Mouse (Mus musculus) intestine, embryonic 16.5 days (tissue): ENCODE data around the gene Dhrs11. TPM values are rescaled to one million over a fixed set of nuclear protein-coding genes. Genes with fewer than 3 reads are reported as not detected.
"Not testable (repeated sequence)": the region's sequence is repeated elsewhere in the genome, so short reads cannot be mapped to it uniquely, and the experiment has no call there.

Experiments
- ATAC-seq: fragments of 200-750 bp; cut with Nextera tagmentation; 2 replicates; pipeline ENCODE4 v1.8.0; 2017; ENCODE audit warnings: moderate TSS enrichment, moderate library complexity
- H3K27ac ChIP-seq: fragments of 300-500 bp; sonication (generic); 2 replicates; pipeline ENCODE4 v1.5.1; 2014; ENCODE audit warnings: mild to moderate bottlenecking, low read length
- H3K27me3 ChIP-seq: fragments of 300-500 bp; sonication (generic); replicated peaks from 2 replicates; pipeline ENCODE4 v1.6.1; 2014; ENCODE audit warnings: low read length, control low read depth, mixed read lengths; ENCODE audit not compliant: control insufficient read depth, insufficient read depth
- H3K36me3 ChIP-seq: fragments of 300-500 bp; sonication (generic); 2 replicates; pipeline ENCODE4 v1.6.1; 2014; ENCODE audit warnings: low read length, control low read depth; ENCODE audit not compliant: control insufficient read depth, insufficient read depth
- H3K4me1 ChIP-seq: fragments of 300-500 bp; sonication (generic); 2 replicates; pipeline ENCODE4 v1.6.1; 2014; ENCODE audit warnings: low read length, control low read depth, mixed read lengths; ENCODE audit not compliant: control insufficient read depth, insufficient read depth
- H3K4me2 ChIP-seq: fragments of 300-500 bp; sonication (generic); 2 replicates; pipeline ENCODE4 v1.6.1; 2014; ENCODE audit warnings: low read depth, low read length, control low read depth
- H3K4me3 ChIP-seq: fragments of 300-500 bp; sonication (generic); 2 replicates; pipeline ENCODE4 v1.5.1; 2014; ENCODE audit warnings: mild to moderate bottlenecking, low read length
- H3K9ac ChIP-seq: fragments of 300-500 bp; sonication (generic); 2 replicates; pipeline ENCODE4 v1.6.1; 2014; ENCODE audit warnings: low read depth, low read length
- H3K9me3 ChIP-seq: fragments of 300-500 bp; sonication (generic); 2 replicates; pipeline ENCODE4 v1.6.1; 2016; ENCODE audit warnings: low read length, control low read depth; ENCODE audit not compliant: control insufficient read depth
- WGBS: fragments of 180-500 bp; shearing (Covaris S2); extraction: QIAGEN DNeasy Blood & Tissue Kit; methylation state at CpG from one replicate; pipeline ENCODE4 v1.1.7; 2014; 5-methylcytosine and 5-hydroxymethylcytosine counted together
- polyA plus RNA-seq: library from polyadenylated mRNA; unstranded; fragments of >200 nt; fragmentation: Nextera tagmentation; extraction: Ambion mirVana; gene quantifications from 2 replicates; pipeline ENCODE4 v1.2.1, GENCODE M21; 2015

Gene Dhrs11
- polyA plus RNA-seq, result 105 and 126 TPM in 2 replicates

DNA sequence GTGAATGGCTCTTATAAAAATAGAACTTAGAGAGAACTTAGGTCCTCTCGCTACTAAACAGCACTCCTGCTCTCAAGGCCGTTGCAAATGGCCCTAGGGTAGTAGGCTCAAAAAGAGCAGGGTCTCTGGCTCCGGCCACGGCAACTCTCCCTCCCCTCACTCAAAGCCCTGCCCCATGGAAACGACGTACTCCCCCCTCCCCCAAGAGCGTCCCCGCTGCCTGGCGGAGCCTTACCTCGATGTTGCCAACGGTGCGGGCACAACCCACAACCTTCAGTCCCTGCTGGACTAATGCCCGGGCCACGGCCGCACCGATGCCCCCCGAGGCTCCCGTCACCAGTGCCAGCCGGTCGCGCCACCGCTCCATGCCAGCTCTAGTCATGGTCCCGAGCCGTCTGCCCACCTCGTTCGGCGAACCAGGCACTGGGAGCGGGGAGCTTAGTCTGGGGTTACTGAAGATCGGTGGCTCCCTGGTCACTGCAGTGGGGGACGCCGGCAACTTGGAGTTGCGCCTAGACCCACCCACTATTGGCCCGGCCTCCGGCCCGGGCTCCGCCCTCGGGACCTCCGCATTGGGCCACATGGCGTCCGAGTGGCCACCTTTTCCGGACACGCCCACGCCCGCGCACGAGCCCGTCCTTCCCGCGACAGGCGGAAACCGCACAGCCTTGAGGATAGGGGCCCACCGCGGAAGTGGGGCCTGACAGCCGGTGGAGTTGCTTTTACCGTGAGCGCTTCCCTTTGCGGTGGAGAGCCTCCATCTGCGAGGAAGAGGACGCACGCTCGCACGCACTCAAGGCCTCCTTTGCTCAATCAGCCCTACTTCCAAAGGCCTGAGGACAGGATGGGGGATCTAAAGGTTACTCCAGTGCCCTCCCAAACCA, at the start of gene Dhrs11:
Gene Dhrs11, minus strand, starts transcription at position 479 of the 884 bp plus-strand sequence.
- no peaks in the 10 kb centered on the region for H3K9me3 ChIP-seq
- H3K27ac ChIP-seq, result peak within 1 kb of the TSS; percentile 89
- peak within 1 kb of the TSS; percentile 87 for H3K9ac ChIP-seq
- WGBS, result under 1% methylated on average over 61 of the region's 62 CpGs
- H3K4me3 ChIP-seq, result peak within 1 kb of the TSS; percentile 87
- H3K27me3 ChIP-seq, result no peaks in the 10 kb centered on the region
- H3K4me1 ChIP-seq, result peaks cover 4% of the 10 kb centered on the region
- ATAC-seq, result peak; percentile 90
- H3K36me3 ChIP-seq, result no peaks in the 10 kb centered on the region
- peak within 1 kb of the TSS; percentile 86 for H3K4me2 ChIP-seq

DNA sequence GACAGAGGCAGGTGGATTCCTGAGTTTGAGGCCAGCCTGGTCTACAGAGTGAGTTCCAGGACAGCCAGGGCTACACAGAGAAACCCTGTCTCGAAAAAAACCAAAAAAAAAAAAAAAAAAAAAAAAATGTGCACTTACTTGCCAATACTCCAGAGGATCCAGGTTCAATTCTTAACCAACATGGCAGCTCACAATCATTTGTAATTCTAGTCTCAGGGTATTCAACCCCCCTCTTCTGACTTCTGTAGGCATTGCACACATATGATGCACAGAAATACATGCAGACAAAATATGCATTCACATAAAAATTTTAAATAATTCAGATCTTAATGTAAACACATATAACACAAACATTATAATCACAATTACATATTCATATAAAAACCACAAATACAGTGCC, 47.2 kb upstream of the Dhrs11 start:
- H3K27ac ChIP-seq, H3K27me3 ChIP-seq, H3K9ac ChIP-seq, H3K36me3 ChIP-seq, H3K4me2 ChIP-seq, H3K4me3 ChIP-seq, H3K4me1 ChIP-seq, H3K9me3 ChIP-seq, ATAC-seq: not testable (repeated sequence)
- no CpG with 5 or more reads among the region's 1 CpGs for WGBS

DNA sequence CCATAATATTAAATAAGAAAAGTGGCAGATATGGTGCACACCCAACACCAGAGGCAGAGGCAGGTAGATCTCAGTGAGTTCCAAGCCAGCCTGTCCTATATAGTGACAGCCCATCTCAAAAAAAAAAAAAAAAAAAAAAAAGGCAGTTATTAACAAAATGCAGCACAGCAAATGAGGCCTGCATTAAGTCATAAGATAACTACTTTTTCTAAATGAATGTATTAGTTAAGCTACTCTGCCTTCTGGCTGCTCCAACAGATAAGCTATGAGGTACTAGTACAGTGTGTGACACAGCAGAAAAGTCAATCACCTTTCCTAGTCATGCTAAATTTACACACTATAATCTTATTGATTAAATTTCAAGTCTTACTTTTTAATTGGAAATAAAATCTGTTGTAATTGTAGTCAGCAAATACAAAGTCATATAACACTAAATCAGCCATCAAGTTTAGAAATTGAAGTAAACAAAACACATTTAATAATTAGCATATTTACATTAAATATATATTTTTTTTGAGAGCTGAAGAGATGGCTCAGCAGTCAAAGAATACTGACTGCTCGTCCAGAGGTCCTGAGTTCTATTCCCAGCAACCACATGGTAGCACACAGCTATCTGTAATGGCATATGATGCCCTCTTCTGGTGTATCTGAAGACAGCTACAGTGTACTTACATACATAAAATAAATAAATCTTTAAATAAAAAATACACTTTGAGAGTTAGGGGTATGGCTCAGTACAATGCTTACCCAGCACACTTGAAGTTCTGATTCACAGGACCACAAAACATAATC, 44.4 kb upstream of the Dhrs11 start:
- no peak overlapping the region for H3K4me3 ChIP-seq
- H3K36me3 ChIP-seq, result no peaks in the 10 kb centered on the region
- H3K27me3 ChIP-seq, result no peaks in the 10 kb centered on the region
- H3K9me3 ChIP-seq, result no peaks in the 10 kb centered on the region
- no peak overlapping the region for H3K27ac ChIP-seq
- H3K4me2 ChIP-seq, result no peak overlapping the region
- 74% methylated on average over 1 of the region's 1 CpGs for WGBS
- no peak overlapping the region for H3K9ac ChIP-seq
- no peak for ATAC-seq
- H3K4me1 ChIP-seq, result no peaks in the 10 kb centered on the region

DNA sequence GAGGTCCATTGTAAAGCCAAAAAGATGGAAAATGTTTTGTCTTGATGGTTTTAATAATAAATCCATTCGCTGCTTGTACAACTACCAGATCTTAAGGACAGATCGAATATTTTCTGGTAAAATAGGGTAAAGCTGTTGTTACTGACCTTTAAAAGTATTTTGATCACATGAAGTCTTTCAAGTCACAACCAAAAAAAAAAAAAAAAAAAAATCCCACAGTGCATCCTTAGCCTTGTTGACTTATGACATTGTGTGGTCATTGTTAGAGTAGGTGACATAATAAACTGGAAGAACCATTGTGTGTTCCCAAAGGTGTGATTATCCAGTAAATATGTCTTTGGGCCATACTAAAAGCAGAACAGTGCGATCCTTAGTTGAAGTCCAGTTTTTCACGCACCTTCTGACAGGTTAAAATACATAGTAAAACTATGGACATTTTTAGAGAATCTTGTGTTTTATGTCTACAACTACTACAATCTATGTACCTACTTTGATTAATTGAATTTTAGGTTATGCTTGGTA, 42.8 kb upstream of the Dhrs11 start:
- H3K9me3 ChIP-seq, result no peaks in the 10 kb centered on the region
- peak overlapping the region; percentile 97 for H3K9ac ChIP-seq
- H3K4me2 ChIP-seq, result peak overlapping the region; percentile 62
- peak overlapping the region; percentile 89 for H3K4me3 ChIP-seq
- H3K27ac ChIP-seq, result peak overlapping the region; percentile 100
- WGBS, result 64% methylated on average over 4 of the region's 4 CpGs
- no peaks in the 10 kb centered on the region for H3K27me3 ChIP-seq
- no peaks in the 10 kb centered on the region for H3K36me3 ChIP-seq
- peaks cover 5% of the 10 kb centered on the region; the same call in 1 of the 2 replicates for H3K4me1 ChIP-seq
- no peak for ATAC-seq

DNA sequence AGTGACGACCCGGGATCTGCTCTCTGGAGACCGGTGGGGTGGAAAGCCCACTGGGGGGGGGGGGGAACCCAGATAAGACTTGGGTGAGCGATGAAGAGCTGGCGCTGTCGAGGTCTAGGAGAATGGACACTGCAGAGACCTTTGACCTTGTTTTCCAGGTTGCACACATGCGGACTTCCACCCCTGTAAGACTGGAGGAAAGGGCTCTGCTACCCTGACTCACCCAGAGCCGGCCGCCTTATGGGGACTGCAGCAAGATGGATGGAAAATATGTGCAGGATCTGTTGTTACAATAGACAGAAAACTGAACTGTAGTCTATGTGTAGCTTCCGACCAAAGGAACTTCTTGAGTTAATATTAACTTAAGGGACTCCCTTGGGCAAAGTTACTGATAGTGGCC, 42.3 kb upstream of the Dhrs11 start:
- no peaks in the 10 kb centered on the region for H3K27me3 ChIP-seq
- H3K9me3 ChIP-seq, result no peaks in the 10 kb centered on the region
- H3K9ac ChIP-seq, result peak overlapping the region; percentile 97
- peak overlapping the region; percentile 100 for H3K27ac ChIP-seq
- peaks cover 5% of the 10 kb centered on the region; the same call in 1 of the 2 replicates for H3K4me1 ChIP-seq
- H3K4me3 ChIP-seq, result peak overlapping the region; percentile 89
- H3K4me2 ChIP-seq, result peak overlapping the region; percentile 62
- no peaks in the 10 kb centered on the region for H3K36me3 ChIP-seq
- 0% methylated on average over 10 of the region's 10 CpGs for WGBS
- peak; percentile 57 for ATAC-seq

DNA sequence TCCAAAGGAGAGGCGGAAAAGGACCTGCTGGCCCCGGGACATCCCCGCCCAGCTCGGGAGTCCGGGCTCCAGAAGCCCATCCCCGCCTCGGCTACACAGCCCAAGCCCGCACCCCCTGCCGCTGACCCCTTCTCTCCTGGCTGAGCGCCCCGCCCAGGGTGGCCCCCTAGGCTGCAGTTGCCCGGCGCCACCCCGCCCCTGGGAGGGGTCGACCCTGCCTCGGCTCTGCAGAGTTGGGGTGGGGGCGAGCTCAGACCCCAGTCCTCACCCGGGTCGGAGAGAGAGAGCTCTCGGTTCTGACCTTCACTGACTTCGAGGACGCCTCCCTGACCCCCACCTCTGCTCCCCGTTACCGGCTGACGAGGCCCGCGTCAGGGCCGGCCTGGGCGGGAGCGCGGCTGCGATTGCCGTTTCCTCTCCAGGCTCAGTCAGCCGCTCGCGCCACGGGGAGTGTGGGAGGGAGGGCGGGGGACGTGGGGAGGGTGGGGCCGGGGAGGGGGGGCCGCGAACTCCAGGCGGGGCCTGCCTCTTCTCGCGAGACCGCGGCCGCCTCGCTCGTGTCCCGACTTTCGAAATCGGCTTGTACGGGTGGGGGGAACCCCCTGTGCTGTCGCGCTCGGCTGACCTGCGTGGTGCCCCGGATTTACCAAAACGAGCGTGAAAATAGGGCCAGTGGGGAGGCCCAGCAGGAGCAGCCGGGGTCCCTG, 41.7 kb upstream of the Dhrs11 start, which contains the start of gene Ggnbp2:
Gene Ggnbp2, minus strand, starts transcription at position 481 of the 707 bp plus-strand sequence.
- H3K4me1 ChIP-seq, result peaks cover 7% of the 10 kb centered on the region; the same call in 1 of the 2 replicates
- H3K27me3 ChIP-seq, result no peaks in the 10 kb centered on the region
- H3K27ac ChIP-seq, result peak within 1 kb of the TSS; percentile 100
- peak within 1 kb of the TSS; percentile 89 for H3K4me3 ChIP-seq
- peak within 1 kb of the TSS; percentile 75 for H3K4me2 ChIP-seq
- WGBS, result under 1% methylated on average over 37 of the region's 62 CpGs
- no peaks in the 10 kb centered on the region for H3K36me3 ChIP-seq
- peak within 1 kb of the TSS; percentile 98 for H3K9ac ChIP-seq
- peak; percentile 89 for ATAC-seq
- H3K9me3 ChIP-seq, result no peaks in the 10 kb centered on the region

DNA sequence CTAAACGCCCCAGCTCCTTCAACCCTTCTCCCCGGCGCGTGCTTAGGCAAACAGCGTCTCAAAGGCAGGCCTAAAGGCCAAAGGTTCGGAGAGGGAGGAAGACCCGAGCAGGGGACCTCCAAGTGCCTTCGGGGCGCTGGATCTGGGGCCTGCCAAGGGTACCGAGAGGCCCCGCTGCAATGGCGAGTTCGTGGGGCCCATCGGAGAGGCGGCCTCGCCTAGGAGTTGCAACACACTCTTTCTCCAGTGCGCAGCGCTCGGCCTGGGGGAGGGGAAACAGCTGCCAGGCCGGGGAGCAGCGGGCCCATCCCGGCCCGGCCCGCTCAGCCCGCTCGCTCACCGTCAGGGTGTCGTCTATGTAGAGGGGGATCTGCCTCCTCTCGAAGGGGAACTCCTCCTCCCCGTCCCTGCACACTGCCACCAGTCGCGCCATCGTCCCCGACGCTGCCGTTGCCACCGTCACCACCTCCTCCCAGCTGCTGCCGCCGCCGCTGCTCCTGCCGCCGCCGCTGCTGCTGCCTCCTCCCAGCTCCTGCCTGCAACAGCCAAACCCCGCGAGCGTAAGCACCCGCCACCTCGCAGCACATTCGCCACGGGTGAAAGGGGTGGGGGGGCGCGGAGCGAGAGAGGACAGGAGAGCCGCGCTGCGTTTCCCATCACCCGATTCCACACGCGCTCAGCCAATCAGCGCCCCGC, 40.9 kb upstream of the Dhrs11 start:
- Histone ChIP-seq H3K4me2 (peak overlapping the region; percentile 75), H3K9ac (peak overlapping the region; percentile 98), H3K36me3 (no peaks in the 10 kb centered on the region), H3K27ac (peak overlapping the region; percentile 99), H3K4me1 (peaks cover 7% of the 10 kb centered on the region; the same call in 1 of the 2 replicates), H3K9me3 (no peaks in the 10 kb centered on the region), H3K27me3 (no peaks in the 10 kb centered on the region), H3K4me3 (peak overlapping the region; percentile 89)
- WGBS, result under 1% methylated on average over 52 of the region's 61 CpGs
- ATAC-seq, result peak; percentile 74

DNA sequence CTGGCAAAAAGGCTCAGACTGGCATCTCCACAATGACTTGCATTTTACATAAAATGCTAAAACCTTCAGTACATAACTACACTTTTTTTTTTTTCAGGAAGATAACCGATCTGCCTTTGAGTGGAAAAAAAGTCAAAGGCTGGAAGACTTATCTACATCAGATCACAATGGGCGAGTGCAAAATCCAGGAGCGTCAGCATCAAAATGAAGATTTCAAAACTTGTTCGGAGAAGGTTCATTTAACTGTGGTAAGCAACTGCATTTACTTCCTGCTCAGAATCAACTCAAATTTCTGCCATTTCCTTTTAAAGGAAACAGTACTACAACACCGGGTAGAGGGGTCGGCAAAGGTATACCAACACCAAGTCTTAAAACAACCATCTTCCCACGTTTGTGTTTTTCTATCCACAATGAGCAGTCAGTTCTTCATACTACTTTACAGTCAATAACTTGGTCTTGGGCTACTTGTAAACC, 40.0 kb upstream of the Dhrs11 start:
- Histone ChIP-seq H3K27ac (peak overlapping the region; percentile 99), H3K27me3 (no peaks in the 10 kb centered on the region), H3K9ac (peak overlapping the region; percentile 98), H3K9me3 (no peaks in the 10 kb centered on the region), H3K4me2 (peak overlapping the region; percentile 75), H3K36me3 (no peaks in the 10 kb centered on the region), H3K4me1 (peaks cover 7% of the 10 kb centered on the region; the same call in 1 of the 2 replicates), H3K4me3 (peak overlapping the region; percentile 89)
- ATAC-seq, result no peak
- 12% methylated on average over 7 of the region's 7 CpGs for WGBS
